8 mouse cellular contexts compared by ENCODE assay signal in genomic region chr12:5119726-5120125, GRCm38 (mm10).
DNase-seq lines count a peak whose midpoint lies in the region; ATAC-seq and TF ChIP-seq lines count a peak whose summit lies in the region.

No protein-coding gene starts in this region.

- peaks cover 5% of the 10 kb centered on the region; the same call in 1 of the 2 replicates for H3K36me3 ChIP-seq in forebrain, postnatal 0 days (ENCODE audit: insufficient read depth)
- no peaks in the 10 kb centered on the region for H3K36me3 ChIP-seq in liver, embryonic 14.5 days (replicated peaks; ENCODE audit: control insufficient read depth, insufficient read depth, low read depth)
- no peaks in the 10 kb centered on the region for H3K36me3 ChIP-seq in neural tube, embryonic 13.5 days

- intact Hi-C loops in heart, postnatal 14 days (cut with DNase I), result no loop called here

- 7% methylated on average over 15 of the region's 15 CpGs for WGBS in forebrain, postnatal 0 days
- 8% methylated on average over 15 of the region's 15 CpGs for WGBS in large intestine, adult 2 months
- 8% methylated on average over 15 of the region's 15 CpGs for WGBS in liver, embryonic 14.5 days (ENCODE audit: insufficient replicate concordance)
- 11% methylated on average over 15 of the region's 15 CpGs for WGBS in neural tube, embryonic 13.5 days

- peak overlapping the region; percentile 27 for H3K4me3 ChIP-seq in forebrain, postnatal 0 days (ENCODE audit: low read depth, low read length)
- H3K4me3 ChIP-seq in liver, embryonic 14.5 days (ENCODE audit: insufficient read depth in 1 of 2, low read depth in 2 of 2, low read length in 2 of 2), result no peak overlapping the region
- peak overlapping the region; percentile 30 for H3K4me3 ChIP-seq in neural tube, embryonic 13.5 days

- H3K27ac ChIP-seq in forebrain, postnatal 0 days (ENCODE audit: low read depth, low read length), result peak overlapping the region; percentile 59
- H3K27ac ChIP-seq in liver, embryonic 14.5 days, result no peak overlapping the region
- peak overlapping the region; percentile 59 for H3K27ac ChIP-seq in neural tube, embryonic 13.5 days (replicated peaks)

- peak overlapping the region; percentile 41 for H3K4me2 ChIP-seq in forebrain, postnatal 0 days (ENCODE audit: low read depth)
- H3K4me2 ChIP-seq in liver, embryonic 14.5 days (ENCODE audit: low read depth), result peak overlapping the region; percentile 24; the same call in 1 of the 2 replicates
- H3K4me2 ChIP-seq in neural tube, embryonic 13.5 days, result peak overlapping the region; percentile 52

- H3K9me3 ChIP-seq in forebrain, postnatal 0 days (ENCODE audit: low read length), result no peaks in the 10 kb centered on the region
- no peaks in the 10 kb centered on the region for H3K9me3 ChIP-seq in liver, embryonic 14.5 days (ENCODE audit: control insufficient read depth, low read length)
- H3K9me3 ChIP-seq in neural tube, embryonic 13.5 days, result no peaks in the 10 kb centered on the region

- peaks cover 12% of the 10 kb centered on the region for H3K4me1 ChIP-seq in forebrain, postnatal 0 days (ENCODE audit: insufficient read depth)
- peaks cover 0 to 4% of the 10 kb centered on the region in 2 experiments; a peak in 1 of 4 replicates for H3K4me1 ChIP-seq in liver, embryonic 14.5 days (replicated peaks; ENCODE audit: control insufficient read depth in 2 of 2, insufficient read depth in 2 of 2, low read length in 1 of 2)
- peaks cover 40% of the 10 kb centered on the region for H3K4me1 ChIP-seq in neural tube, embryonic 13.5 days (replicated peaks)

- ATAC-seq in CD4-positive, CD25-positive, alpha-beta regulatory T cell, adult 4 months, result peak; percentile 77
- peak; percentile 91 for ATAC-seq in forebrain, postnatal 0 days
- peak; percentile 79; the same call in 1 of the 2 replicates for ATAC-seq in liver, embryonic 14.5 days (ENCODE audit: insufficient read depth)
- ATAC-seq in neural tube, embryonic 13.5 days (ENCODE audit: low read depth), result peak; percentile 85

- H3K27me3 ChIP-seq in forebrain, postnatal 0 days (ENCODE audit: insufficient read depth, low read length), result no peaks in the 10 kb centered on the region
- no peaks in the 10 kb centered on the region for H3K27me3 ChIP-seq in liver, embryonic 14.5 days (ENCODE audit: control insufficient read depth, insufficient read depth, low read length)
- H3K27me3 ChIP-seq in neural tube, embryonic 13.5 days, result no peaks in the 10 kb centered on the region

- peak; percentile 98 to 99 for DNase-seq in cerebellum, adult 18-20 months
- DNase-seq in forebrain, postnatal 0 days, result peak; percentile 92
- DNase-seq in heart, postnatal 14 days, result peak; percentile 86
- peak; percentile 32 for DNase-seq in large intestine, adult 2 months (ENCODE audit: low read depth, low spot score)
- peak; percentile 41 to 59 (median 51) for DNase-seq in liver, embryonic 14.5 days (ENCODE audit: low read depth in 3 of 3, low spot score in 3 of 3)
- DNase-seq in testis, postnatal 10 days (ENCODE audit: low spot score), result peak; percentile 98

- H3K9ac ChIP-seq in forebrain, postnatal 0 days, result no peak overlapping the region
- no peak overlapping the region for H3K9ac ChIP-seq in liver, embryonic 14.5 days (replicated peaks)
- H3K9ac ChIP-seq in neural tube, embryonic 13.5 days, result peak overlapping the region; percentile 27

- no peak for TF ChIP-seq EP300 in liver, embryonic 14.5 days (IDR thresholded peaks at IDR 0.05; ENCODE audit: low read depth)

- no peak for TF ChIP-seq CTCF in forebrain, postnatal 0 days (IDR thresholded peaks at IDR 0.05; ENCODE audit: low read depth)
- no peak for TF ChIP-seq CTCF in liver, embryonic 14.5 days (IDR thresholded peaks at IDR 0.05; ENCODE audit: low read depth)

Comparison
In these comparisons a context has a peak if more than half of its experiments do, and no peak if none do; other contexts are left out.
1. DNase-seq: peak in every context shown above with its lines; median percentile 98 in cerebellum, adult 18-20 months; 98 in testis, postnatal 10 days; 92 in forebrain, postnatal 0 days; 86 in heart, postnatal 14 days; 51 in liver, embryonic 14.5 days; 32 in large intestine, adult 2 months.
2. H3K4me3 ChIP-seq: peak in forebrain, postnatal 0 days (single experiment) and neural tube, embryonic 13.5 days (single experiment); none in liver, embryonic 14.5 days (0 of 2).
3. Peak in every context shown above with its lines, with median percentiles within 50 percentile points of each other: ATAC-seq and H3K4me2 ChIP-seq.